Mouse (Mus musculus) olfactory bulb, adult 2 months (tissue): Measurements from ENCODE around the gene Serpina9. TPM values are rescaled to one million over a fixed set of nuclear protein-coding genes. Genes with fewer than 3 reads are reported as not detected.
"Not testable (repeated sequence)": the region's sequence is repeated elsewhere in the genome, so short reads cannot be mapped to it uniquely, and the experiment has no call there.

Experiments used
- H3K27ac ChIP-seq: fragments of 200-500 bp; 2 replicates; pipeline ENCODE4 v1.5.1; 2012; ENCODE audit warnings: low read depth, low read length; ENCODE audit not compliant: insufficient read depth
- H3K4me1 ChIP-seq: fragments of 200-500 bp; 2 replicates; pipeline ENCODE4 v1.6.1; 2012; ENCODE audit warnings: low read length; ENCODE audit not compliant: control insufficient read depth, insufficient read depth
- H3K4me3 ChIP-seq: fragments of 200-500 bp; 2 replicates; pipeline ENCODE4 v1.5.1; 2012; ENCODE audit warnings: mild to moderate bottlenecking, low read depth, low read length, moderate library complexity; ENCODE audit not compliant: insufficient read depth
- CTCF ChIP-seq: fragments of 200-500 bp; IDR thresholded peaks from 2 replicates; pipeline ENCODE4 v1.5.1; 2012; ENCODE audit warnings: low read depth, mild to moderate bottlenecking, low read length, moderate library complexity; ENCODE audit not compliant: insufficient read depth
- POLR2A ChIP-seq: fragments of 200-500 bp; IDR thresholded peaks from 2 replicates; pipeline ENCODE4 v1.6.1; 2012; ENCODE audit warnings: mild to moderate bottlenecking, low read depth, low read length, moderate library complexity; ENCODE audit not compliant: insufficient read depth
- WGBS: fragments of 180-500 bp; shearing (Covaris S2); methylation state at CpG from one replicate; pipeline ENCODE4 v1.1.7; 2018; 5-methylcytosine and 5-hydroxymethylcytosine counted together
- polyA plus RNA-seq: library from polyadenylated mRNA; stranded (reverse); fragments of >200 nt; gene quantifications from 2 replicates; pipeline ENCODE4 v1.2.4, GENCODE M21; 2012; ENCODE audit warnings: low replicate concordance; ENCODE audit not compliant: missing spikeins, insufficient read depth, insufficient read length

Serpina9 gene
- polyA plus RNA-seq, 1 experiment = not detected

DNA sequence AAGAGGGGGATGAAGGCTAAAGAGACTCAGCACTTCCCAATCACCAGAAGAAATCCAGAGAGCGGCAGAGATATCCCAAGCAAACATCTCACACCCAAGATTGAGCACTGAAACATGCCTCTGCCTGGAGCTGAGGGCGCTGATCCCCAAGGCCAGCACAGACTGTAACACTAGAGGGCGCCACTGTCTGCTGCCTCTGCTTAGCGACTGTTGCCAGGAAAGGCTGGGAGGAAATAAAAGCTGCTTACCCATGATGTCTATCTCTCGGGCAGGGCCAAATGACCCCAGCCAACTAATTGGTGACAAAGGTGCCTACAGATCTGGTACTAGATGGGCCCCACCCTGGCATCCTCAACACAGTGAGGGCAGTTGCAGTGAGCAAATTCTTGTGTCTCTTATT is 35.7 kb downstream of the Serpina9 start:
- no peaks in the 10 kb centered on the region for H3K4me1 ChIP-seq
- no peak overlapping the region for H3K4me3 ChIP-seq
- 32% methylated on average over 5 of the region's 5 CpGs for WGBS
- no peak for TF ChIP-seq POLR2A
- TF ChIP-seq CTCF = no peak
- H3K27ac ChIP-seq = no peak overlapping the region

- H3K4me3 ChIP-seq = no peak overlapping the region
- no peaks in the 10 kb centered on the region for H3K4me1 ChIP-seq
- 38% methylated on average over 3 of the region's 3 CpGs for WGBS
- TF ChIP-seq CTCF (no peak), POLR2A (no peak)
- H3K27ac ChIP-seq = no peak overlapping the region
Measured at GRCm38 (mm10) chr12:103977060-103977459, 36.5 kb downstream of the Serpina9 start.

GRCm38 (mm10) chr12:103971080-103971479 is 42.5 kb downstream of the Serpina9 start:
- TF ChIP-seq POLR2A = no peak
- TF ChIP-seq CTCF = no peak
- H3K27ac ChIP-seq = no peak overlapping the region
- WGBS = 87% methylated on average over 4 of the region's 4 CpGs
- no peak overlapping the region for H3K4me3 ChIP-seq
- H3K4me1 ChIP-seq = no peaks in the 10 kb centered on the region

DNA sequence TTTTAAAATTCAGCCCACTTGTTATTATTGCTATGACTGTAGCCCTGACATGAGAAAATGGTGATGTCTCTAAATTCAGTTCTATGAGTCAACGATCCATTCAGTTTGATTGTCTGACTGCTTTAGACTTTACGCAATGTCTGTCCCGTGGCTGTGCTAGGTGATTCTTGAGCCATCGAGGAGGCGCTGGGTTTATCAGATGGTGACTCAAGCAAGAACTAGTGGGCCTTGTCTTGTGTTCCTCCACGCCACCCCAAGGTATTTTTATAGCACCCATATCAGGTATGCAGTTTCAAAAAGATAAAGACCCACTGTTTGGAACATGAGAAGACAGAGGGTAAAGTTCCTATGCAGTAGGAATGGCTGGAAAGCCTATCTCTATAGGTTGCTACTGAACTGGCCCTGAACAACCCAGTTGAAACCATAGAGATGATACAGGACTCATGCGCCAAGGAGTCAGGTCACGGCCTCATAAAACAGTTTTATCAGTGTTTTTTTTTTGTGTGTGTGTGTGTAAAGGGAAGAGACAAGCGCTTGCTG is 43.9 kb downstream of the Serpina9 start:
- 93% methylated on average over 9 of the region's 9 CpGs for WGBS
- Histone ChIP-seq H3K4me3 (no peak overlapping the region), H3K4me1 (no peaks in the 10 kb centered on the region), H3K27ac (no peak overlapping the region)
- no peak for TF ChIP-seq CTCF
- no peak for TF ChIP-seq POLR2A

DNA sequence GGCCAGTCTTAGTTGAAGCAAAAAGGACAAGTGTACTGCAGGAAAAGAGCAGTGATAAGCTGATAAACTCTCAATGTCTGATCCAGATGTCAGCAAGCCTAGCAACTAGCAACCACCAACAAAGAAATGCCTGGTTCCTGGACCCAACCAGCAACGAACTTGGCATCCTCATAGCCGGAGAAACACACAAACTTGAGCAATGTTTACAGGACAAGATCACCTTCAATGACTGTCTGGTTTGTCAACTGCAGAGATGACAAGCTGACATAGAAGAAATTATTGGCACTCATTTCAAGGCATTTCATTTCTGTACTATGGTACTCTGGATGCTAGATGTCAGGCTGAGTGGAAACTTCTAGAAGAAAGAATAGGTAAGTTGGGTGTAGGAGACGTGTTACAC is 46.8 kb downstream of the Serpina9 start:
- Histone ChIP-seq H3K27ac (no peak overlapping the region), H3K4me1 (no peaks in the 10 kb centered on the region), H3K4me3 (no peak overlapping the region)
- TF ChIP-seq POLR2A (no peak), CTCF (no peak)
- WGBS = 69% methylated on average over 3 of the region's 3 CpGs

DNA sequence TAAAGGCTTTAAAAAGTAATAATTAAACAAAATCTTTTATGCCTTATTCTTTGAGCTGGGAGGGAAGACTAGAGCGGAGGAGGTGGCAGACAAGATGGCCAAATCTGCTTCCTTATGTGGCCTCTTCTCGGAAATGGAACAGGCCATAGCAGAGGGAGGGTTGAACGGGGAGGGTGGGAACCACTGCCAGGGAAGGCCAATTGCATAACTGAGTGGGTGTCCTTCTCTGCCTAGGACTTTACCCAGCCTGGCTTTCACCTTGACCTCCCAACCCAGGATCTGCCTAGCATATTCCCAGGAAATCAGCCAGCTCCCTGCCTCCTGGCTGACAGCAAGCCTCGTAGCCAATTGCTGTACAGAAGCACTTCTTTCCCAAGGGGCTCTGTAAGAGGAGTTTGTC is 50.3 kb downstream of the Serpina9 start:
- H3K4me1 ChIP-seq = no peaks in the 10 kb centered on the region
- TF ChIP-seq CTCF (no peak), POLR2A (no peak)
- 87% methylated on average over 4 of the region's 4 CpGs for WGBS
- H3K27ac ChIP-seq = no peak overlapping the region
- H3K4me3 ChIP-seq = no peak overlapping the region

DNA sequence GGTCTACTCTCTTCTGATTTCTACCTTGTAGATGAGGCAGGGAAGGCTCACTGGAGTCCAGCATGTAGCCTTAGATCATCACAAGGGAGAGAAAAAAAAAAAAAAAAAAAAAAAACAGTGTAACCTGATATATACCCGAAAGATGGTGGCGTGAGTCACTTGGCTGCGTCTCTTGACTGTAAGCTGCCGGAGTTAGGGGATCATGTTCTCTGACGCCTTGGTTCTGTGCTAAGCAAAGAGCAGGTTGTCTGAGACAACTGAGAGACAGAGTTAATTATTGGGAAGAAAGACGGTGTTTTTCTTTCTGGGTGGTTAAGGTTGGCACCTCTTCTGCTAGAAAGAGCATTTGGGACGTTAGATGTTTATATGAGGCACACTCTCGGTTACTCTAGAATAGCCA is 50.7 kb downstream of the Serpina9 start:
- 82% methylated on average over 8 of the region's 8 CpGs for WGBS
- no peak for TF ChIP-seq CTCF
- no peak for TF ChIP-seq POLR2A
- no peak overlapping the region for H3K4me3 ChIP-seq
- no peaks in the 10 kb centered on the region for H3K4me1 ChIP-seq
- no peak overlapping the region for H3K27ac ChIP-seq

GRCm38 (mm10) chr12:103962337-103962736 is 51.2 kb downstream of the Serpina9 start:
- Histone ChIP-seq H3K4me1 (no peaks in the 10 kb centered on the region), H3K4me3 (no peak overlapping the region), H3K27ac (no peak overlapping the region)
- 82% methylated on average over 5 of the region's 5 CpGs for WGBS
- TF ChIP-seq CTCF = no peak
- no peak for TF ChIP-seq POLR2A

- H3K4me3 ChIP-seq = no peak overlapping the region
- 100% methylated on average over 1 of the region's 1 CpGs for WGBS
- no peaks in the 10 kb centered on the region for H3K4me1 ChIP-seq
- no peak for TF ChIP-seq POLR2A
- TF ChIP-seq CTCF = no peak
- H3K27ac ChIP-seq = no peak overlapping the region
Measured at GRCm38 (mm10) chr12:103961716-103962115, 51.8 kb downstream of the Serpina9 start.

GRCm38 (mm10) chr12:103958798-103959197 is 54.8 kb downstream of the Serpina9 start, which contains the start of gene Serpina1e:
TSS of gene Serpina1e (minus strand) at chr12:103958975.
- Histone ChIP-seq H3K27ac (no peak within 1 kb of the TSS), H3K4me3 (no peak within 1 kb of the TSS), H3K4me1 (no peaks in the 10 kb centered on the region)
- 79% methylated on average over 3 of the region's 3 CpGs for WGBS
- no peak for TF ChIP-seq POLR2A
- no peak for TF ChIP-seq CTCF

DNA sequence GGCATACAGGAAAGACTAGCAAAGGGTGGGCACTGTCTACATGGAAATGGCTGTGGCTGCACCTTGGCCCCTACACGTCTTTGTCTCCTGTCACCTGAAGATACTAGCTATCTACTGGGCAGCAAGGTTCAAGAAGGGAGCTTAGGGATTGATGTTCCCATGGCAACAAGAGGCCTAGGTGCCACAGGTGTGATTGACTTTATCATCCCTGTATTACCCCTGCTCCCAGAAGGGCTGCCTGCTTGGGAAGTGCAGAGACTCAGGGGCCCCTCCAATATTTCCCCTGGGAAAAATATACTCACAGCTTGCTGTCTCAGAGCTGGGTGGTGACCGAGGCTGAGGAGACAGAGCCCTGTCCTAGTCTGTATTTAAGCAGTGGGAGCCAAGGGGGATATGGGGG is 57.0 kb downstream of the Serpina9 start:
- WGBS = 80% methylated on average over 2 of the region's 2 CpGs
- not testable (repeated sequence) for H3K27ac ChIP-seq, H3K4me3 ChIP-seq, H3K4me1 ChIP-seq

- H3K4me1 ChIP-seq, H3K4me3 ChIP-seq, H3K27ac ChIP-seq: not testable (repeated sequence)
- WGBS = 79% methylated on average over 3 of the region's 3 CpGs
Measured at GRCm38 (mm10) chr12:103952972-103953371, 60.6 kb downstream of the Serpina9 start.
